Mouse (Mus musculus): Measurements from ENCODE around the gene Celsr1.

DNA sequence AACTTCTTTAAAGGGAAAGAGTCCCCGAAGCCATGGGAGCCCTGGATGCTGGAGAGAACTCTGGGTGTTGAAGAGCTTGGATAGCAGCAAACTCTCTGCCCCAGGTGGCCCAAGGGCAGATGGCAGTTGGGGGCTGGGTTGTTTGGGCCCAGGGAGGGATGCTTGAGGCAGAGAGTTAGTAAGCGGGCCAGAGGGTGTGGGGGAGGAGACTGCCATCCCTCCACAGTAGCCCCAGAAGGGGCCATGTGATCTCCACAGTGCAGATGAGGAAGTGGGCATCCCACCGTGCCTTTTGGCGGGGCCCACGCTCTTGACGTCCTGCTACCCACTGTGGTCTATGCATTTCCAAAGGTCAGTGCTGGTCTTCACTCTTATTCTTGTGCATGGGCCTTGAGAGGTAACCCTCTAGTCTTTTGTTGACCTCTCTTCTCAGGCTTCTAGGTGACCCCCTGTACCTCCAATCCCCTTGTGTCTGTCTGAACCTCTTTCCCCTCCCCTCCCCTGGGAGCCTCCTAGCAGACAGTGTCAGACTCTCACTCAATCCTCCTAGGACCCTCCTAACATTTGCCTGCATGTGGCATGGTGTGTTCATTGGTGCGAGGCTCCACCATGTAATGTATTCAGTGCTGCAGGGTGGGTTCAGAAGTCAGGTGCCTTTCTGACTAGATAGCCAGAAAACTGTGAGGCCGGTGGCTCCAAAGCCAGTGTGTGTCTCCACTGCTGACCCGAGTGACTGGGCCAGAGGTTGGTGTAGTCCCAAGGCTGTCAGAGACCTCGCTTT, 35.6 kb upstream of the Celsr1 start:
- TF ChIP-seq CTCF (IDR thresholded peaks at IDR 0.05; ENCODE audit: control insufficient read depth, insufficient read depth, insufficient read length) (no peak), USF1 (IDR thresholded peaks at IDR 0.05; ENCODE audit: low read depth) (no peak), MYOD1 (IDR thresholded peaks at IDR 0.05; ENCODE audit: control insufficient read depth, insufficient read length, low read depth) (no peak), FOSL1 (IDR thresholded peaks at IDR 0.05; ENCODE audit: insufficient read depth, low read length, poor library complexity, severe bottlenecking) (no peak), CEBPB (IDR thresholded peaks at IDR 0.05; ENCODE audit: low read depth) (no peak), MAX (IDR thresholded peaks at IDR 0.05) (no peak)

All from C2C12 (cell line).